Mouse (Mus musculus) brown adipose tissue, adult 24 weeks (tissue): ENCODE results near the gene Bloc1s4. TPM values are rescaled to one million over a fixed set of nuclear protein-coding genes. Genes with fewer than 3 reads are reported as not detected.
"Not testable (repeated sequence)": the region's sequence is repeated elsewhere in the genome, so short reads cannot be mapped to it uniquely, and the experiment has no call there.

Experiments
- H3K27ac ChIP-seq: fragments of 200-500 bp; replicated peaks from 2 replicates; pipeline ENCODE4 v1.5.1; 2012; ENCODE audit warnings: low read depth, mild to moderate bottlenecking, low read length
- H3K4me1 ChIP-seq: fragments of 200-500 bp; 2 replicates; pipeline ENCODE4 v1.6.1; 2012; ENCODE audit warnings: low read length, mixed read lengths; ENCODE audit not compliant: control insufficient read depth, insufficient read depth, insufficient read length
- H3K4me3 ChIP-seq: fragments of 200-500 bp; 2 replicates; pipeline ENCODE4 v1.5.1; 2012; ENCODE audit warnings: low read depth, mild to moderate bottlenecking, low read length, moderate library complexity; ENCODE audit not compliant: insufficient read depth
- polyA plus RNA-seq: library from polyadenylated mRNA; stranded (reverse); fragments of >200 nt; gene quantifications from 2 replicates; pipeline ENCODE4 v1.2.4, GENCODE M21; 2012; ENCODE audit not compliant: missing spikeins, insufficient read depth, insufficient read length

Bloc1s4 gene
- 12.0 and 17.0 TPM in 2 replicates for polyA plus RNA-seq

DNA sequence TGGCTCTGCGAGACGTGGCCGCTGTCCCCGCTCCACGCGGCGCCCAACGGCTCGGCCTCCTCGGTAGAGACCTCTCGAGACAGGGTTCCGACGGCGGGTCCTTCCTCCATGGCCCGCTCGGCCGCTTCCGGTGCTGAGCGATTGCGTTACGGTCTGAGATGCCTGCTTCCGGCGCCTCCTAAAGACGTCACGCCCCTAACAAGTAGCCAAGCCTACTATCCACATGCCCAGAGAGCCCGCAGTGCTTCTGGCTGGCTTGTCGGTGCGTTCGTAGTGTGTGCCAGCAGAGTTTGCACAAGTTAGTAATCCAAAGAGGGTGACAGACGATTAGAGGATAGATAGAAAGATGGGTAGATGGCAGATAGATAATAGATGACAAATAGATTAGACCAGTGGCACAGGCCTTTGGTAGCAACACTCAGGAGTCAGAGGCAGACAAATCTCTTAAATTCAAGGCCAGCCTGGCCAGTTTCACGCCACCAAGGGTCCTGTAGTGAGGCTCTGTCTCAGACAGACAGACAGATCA is at the start of gene Bloc1s4:
Gene Bloc1s4 (minus strand): TSS at position 115 of the 526 bp plus-strand sequence.
- H3K4me3 ChIP-seq, result peak within 1 kb of the TSS; percentile 100
- H3K27ac ChIP-seq, result peak within 1 kb of the TSS; percentile 69
- no peaks in the 10 kb centered on the region for H3K4me1 ChIP-seq

DNA sequence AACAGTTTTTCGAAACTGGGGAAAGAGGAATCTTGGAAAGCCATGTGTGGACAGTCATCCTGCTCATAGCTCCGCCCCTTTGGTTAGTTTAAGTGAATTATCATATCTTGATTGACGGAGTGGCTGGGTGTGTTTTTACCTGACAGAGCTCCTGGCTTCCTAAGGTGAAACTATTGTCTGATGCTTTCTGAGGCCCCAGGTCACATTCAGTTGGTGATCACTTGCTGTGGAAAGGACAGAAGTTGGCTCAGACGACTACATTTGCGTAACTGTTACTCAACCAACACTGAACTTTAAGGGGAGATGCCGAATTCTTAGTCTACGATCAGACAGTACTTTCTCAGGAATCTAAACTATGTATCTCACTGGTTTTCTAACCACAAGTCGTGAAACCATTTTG is 48.8 kb upstream of the Bloc1s4 start:
- H3K27ac ChIP-seq, result peak overlapping the region; percentile 15
- 0 out of 2 replicates have a peak, but pooled peaks cover 5% of the 10 kb centered on the region for H3K4me1 ChIP-seq
- peak overlapping the region; percentile 48; the same call in 1 of the 2 replicates for H3K4me3 ChIP-seq

DNA sequence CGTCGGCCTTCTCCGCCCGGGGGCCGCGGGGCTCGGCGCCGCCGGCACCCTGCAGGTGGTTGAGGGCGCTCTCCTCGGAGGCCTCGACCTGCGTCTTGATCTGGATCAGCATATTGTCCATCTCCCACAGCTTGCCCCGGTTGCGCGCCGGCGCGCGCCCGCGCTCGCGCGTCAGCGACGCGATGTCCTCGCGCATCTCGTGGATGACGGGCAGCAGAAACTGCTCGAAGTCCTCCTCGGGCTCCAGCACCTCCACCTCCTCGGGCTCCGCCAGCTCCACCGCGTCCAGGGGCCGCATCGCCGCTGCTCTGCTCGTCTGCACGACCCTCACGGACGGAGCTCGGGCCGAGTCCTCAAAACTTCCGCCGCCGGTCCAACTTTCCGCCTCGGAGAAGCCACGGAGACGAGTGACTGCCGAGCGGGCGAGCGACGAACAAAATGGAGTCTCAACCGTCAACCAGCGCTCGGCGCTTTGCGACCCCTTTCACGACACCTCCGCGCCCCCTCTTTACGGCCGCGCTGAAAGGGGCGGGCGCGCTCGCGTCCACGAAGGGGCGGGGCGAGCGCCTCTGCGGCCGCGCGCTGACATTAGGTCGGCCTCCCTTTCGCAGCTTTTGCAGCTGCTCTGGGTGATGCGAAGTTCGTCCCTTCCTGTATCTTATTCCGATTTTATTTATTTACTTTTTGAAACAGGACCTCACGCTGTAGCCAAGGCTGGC is 48.0 kb upstream of the Bloc1s4 start, which contains the start of gene Mrfap1:
Gene Mrfap1 (minus strand): TSS at position 477 of the 719 bp plus-strand sequence.
- peak within 1 kb of the TSS; percentile 81 for H3K27ac ChIP-seq
- not testable (repeated sequence) for H3K4me1 ChIP-seq
- H3K4me3 ChIP-seq, result peak within 1 kb of the TSS; percentile 81

DNA sequence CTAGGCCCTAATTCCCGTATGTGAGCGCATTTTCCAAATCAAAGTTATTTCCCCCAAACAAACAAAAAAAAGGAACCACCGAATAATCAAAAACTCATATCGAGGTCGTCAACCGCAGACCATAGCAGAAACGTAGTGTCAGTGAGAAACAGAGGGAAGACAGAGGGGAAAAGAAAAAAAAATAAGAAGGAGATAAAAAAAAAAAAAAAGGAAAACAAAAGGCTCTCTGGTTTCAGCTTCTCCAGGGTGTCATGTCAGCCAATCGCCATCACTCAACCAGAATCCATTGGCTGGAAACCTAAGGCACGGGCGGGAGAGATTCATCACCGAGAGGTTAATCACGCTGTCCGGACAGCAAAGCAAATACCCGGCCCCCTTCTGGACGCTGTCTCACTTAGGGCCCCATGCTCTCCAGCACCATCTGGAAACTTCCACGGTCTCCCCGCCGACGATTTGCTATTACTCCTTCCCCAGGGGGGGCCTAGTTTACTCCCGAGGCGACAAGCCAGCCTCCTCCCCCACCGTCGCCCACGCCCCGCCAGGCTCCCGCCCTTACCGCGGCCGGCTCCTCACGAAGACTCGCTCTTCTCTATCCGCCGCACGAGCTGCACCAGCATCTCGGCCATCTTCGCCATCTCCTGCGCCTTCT is 47.3 kb upstream of the Bloc1s4 start:
- peak overlapping the region; percentile 81 for H3K4me3 ChIP-seq
- H3K27ac ChIP-seq, result peak overlapping the region; percentile 81
- not testable (repeated sequence) for H3K4me1 ChIP-seq

DNA sequence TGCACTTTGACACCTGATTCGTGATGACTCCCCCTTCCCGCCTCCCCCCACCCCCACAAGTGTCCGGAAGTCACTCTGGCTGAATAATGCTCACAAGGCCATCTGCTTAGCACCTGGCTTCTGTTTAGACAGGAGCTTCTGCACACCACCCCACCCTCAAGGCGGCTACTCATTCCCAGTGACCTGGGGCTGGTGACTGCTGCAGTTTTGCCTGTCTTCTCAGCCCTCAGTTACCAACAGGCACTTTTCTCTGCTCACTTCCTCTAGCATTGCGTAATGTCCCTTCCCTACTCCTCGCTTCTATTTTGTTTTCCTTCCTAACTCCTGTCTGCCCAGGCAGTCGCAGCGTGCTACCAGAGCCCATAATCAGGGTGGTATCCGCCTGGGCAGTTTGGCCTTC is 43.4 kb upstream of the Bloc1s4 start:
- H3K4me3 ChIP-seq, result no peak overlapping the region
- H3K27ac ChIP-seq, result no peak overlapping the region
- H3K4me1 ChIP-seq, result 0 out of 2 replicates have a peak, but pooled peaks cover 1% of the 10 kb centered on the region

DNA sequence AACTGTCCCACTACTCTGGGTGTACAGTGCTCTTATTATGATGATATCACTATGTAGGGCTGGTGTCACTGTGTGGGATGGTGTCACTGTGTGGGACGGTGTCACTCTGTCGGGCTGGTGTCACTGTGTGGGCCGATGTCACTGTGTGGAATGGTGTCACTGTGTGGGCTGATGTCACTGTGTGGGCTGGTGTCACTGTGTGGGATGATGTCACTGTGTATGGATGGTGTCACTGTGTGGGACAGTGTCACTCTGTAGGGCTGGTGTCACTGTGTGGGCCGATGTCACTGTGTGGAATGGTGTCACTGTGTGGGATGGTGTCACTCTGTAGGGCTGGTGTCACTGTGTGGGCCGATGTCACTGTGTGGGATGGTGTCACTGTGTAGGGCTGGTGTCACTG is 37.6 kb upstream of the Bloc1s4 start:
- no peaks in the 10 kb centered on the region for H3K4me1 ChIP-seq
- H3K27ac ChIP-seq, result no peak overlapping the region
- no peak overlapping the region for H3K4me3 ChIP-seq

DNA sequence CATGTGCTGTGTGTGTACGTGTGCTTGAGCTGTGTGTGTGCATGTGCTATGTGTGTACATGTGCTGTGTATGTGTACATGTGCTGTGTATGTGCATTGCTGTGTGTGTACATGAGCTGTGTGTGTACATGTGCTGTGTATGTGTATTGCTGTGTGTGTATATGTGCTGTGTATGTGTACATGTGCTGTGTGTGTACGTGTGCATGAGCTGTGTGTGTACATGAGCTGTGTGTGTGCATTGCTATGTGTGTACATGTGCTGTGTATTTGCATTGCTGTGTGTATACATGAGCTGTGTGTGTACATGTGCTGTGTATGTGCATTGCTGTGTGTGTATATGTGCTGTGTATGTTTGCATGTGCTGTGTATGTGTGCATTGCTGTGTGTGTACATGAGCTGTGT is 31.1 kb upstream of the Bloc1s4 start:
- no peak overlapping the region for H3K27ac ChIP-seq
- no peak overlapping the region for H3K4me3 ChIP-seq
- H3K4me1 ChIP-seq, result no peaks in the 10 kb centered on the region

DNA sequence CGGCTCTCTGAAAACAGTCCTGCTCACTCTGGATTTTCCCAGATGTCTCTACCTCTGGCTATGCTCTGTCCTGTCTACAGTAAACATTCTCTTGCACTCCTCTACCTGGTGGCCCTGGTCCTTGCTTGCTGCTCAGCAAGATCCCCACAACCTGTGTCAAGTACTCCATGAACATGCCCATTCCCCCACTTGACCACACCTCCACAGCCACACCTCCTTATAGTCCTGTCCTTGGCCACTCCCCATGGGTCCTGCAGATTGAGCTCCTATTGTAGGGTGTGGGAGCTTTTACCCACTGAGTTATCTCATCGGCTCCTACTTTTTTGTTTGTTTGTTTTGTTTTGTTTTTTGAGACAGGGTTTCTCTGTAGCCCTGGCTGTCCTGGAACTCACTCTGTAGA is 30.5 kb upstream of the Bloc1s4 start:
- Histone ChIP-seq H3K4me3 (no peak overlapping the region), H3K27ac (no peak overlapping the region), H3K4me1 (no peaks in the 10 kb centered on the region)

DNA sequence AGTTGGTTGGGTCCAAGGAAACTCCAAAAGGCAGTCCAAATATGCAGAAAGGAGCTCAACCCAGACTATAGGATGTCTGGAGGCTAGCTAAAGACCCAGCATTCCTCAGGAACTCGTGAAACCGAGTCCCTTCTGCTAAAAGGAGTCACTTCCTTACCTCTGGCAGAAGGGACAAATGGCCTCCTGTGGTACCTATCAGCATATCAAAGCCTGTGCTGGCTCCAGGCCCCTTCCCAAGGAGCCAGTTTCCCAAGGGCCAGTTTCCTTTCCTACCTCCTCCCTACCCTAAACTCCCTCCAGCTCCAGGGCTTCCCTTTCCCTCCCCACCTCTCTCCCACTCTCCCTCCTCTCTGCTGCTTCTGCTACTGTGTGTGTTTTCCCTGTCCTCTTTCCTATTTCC is 28.7 kb upstream of the Bloc1s4 start:
- Histone ChIP-seq H3K4me1 (no peaks in the 10 kb centered on the region), H3K27ac (no peak overlapping the region), H3K4me3 (no peak overlapping the region)

DNA sequence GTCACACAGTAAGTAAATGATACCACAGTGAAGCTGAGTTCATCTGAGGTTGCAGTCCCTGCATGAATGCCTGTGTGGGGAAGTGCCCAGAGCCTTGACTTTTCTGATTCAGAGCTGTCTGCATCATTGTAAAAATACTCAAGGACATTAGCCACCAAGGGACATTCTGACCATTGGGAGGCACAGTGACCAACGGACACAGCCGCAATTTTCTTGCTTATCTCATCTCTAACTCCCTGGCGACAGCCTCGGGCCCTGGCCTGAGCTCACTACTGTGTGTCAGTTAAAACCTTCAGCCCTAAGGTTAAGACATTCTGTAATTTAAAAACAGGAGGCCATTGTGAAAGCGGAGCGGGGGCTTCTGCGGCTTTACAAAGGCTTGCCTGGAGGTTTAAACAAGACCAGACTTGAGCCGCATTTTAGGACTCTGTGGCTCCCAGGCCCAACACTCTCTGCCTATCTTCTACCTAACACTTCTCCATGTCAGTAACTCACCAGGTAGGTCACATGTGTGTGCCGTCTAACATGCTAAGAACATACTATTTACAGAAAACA is 27.6 kb upstream of the Bloc1s4 start:
- Histone ChIP-seq H3K4me1 (no peaks in the 10 kb centered on the region), H3K4me3 (no peak overlapping the region), H3K27ac (no peak overlapping the region)

DNA sequence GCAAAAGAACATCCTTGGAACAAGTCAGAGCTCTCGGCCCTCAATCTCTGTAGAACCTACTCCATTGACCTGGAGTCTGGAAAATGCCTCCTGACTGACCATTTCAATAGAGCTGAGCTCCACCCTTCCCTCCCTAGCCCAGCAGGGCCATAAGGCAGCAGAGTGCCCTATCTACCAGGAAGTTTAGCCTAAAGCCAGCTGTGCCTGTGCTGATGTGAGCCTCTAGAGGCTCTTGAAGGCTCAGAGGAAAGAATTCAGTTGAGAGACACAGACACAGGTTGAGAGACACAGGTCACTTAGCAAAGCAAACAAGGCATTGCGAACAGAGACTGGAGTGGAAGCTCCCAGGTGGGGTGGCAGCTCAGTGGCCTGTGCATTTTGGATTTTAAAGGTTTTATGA is 26.9 kb upstream of the Bloc1s4 start:
- no peak overlapping the region for H3K27ac ChIP-seq
- H3K4me1 ChIP-seq, result no peaks in the 10 kb centered on the region
- no peak overlapping the region for H3K4me3 ChIP-seq

DNA sequence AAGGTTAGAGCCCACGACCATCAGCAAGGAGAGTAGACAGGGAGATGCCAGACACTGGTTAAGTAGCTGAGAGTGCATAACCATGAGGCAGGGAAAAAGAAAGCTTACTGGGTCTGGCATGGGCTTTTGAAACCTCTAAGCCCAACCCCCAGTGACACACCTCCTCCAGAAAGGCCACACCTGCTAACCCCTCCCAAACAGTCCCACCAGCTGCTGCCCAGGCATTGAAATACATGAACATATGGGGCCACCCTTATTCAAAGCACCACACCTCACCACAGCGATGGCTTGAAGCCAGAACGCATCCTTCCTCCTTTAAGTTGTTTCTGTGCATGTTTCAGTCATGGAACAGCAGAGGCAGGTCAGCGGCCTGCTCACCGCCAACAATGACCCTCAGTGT is 24.1 kb upstream of the Bloc1s4 start:
- H3K27ac ChIP-seq, result no peak overlapping the region
- no peaks in the 10 kb centered on the region for H3K4me1 ChIP-seq
- H3K4me3 ChIP-seq, result no peak overlapping the region

DNA sequence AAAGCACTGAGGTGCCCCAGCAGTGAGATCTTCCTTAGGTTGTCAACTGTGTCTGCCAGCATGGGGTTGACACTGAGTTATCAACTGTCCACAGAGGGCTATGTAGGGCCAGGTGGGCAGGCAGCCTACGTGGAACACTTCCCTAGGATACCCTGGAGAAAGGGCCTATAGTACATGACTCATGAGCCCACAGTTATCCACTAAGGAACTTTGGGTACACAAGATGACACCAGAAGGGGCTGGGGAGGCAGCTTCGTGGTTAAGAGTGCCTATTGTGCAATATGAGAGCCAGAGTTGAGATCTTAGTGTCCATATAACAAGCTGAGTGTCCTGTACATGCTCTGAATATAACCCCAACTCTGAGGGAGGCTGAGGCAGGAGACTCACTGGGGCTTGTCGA is 21.2 kb upstream of the Bloc1s4 start:
- H3K4me3 ChIP-seq, result no peak overlapping the region
- no peaks in the 10 kb centered on the region for H3K4me1 ChIP-seq
- H3K27ac ChIP-seq, result no peak overlapping the region

DNA sequence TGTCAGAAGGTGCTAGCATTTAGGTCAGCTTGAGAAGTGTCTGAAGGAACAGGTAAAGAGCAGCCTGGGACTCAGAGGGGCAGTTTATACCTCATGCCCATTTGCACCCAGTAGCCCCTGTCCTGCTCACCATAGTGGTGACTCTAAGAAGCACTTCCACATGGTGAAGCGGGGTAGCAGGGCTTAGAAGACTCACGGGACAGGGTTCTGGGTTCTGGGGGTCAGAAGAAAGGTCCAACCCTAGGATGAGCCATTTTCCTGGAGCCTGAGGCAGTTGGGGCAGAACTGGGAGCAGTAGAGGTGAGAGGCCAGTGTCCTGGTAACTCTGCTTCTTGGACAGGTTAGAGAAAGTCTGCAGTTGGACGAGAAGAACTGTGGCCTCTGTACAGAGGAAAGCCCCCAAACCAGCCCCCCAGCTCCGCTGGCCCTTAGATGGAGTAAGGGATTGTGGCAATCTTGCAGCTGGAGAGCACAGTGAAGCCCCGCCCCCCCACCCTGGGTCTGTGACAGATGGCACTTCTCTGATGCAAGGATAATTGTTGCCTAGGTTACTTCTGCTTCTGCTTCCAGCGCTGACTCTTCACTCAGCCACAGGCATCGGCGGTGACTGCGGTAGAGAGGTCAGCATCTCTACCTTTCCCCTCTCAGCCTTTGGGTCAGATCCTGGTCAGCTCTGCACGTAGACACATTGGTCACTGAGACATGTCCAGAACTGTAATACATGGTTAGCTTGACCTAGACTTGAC is 18.7 kb upstream of the Bloc1s4 start:
- no peaks in the 10 kb centered on the region for H3K4me1 ChIP-seq
- H3K27ac ChIP-seq, result no peak overlapping the region
- no peak overlapping the region for H3K4me3 ChIP-seq

DNA sequence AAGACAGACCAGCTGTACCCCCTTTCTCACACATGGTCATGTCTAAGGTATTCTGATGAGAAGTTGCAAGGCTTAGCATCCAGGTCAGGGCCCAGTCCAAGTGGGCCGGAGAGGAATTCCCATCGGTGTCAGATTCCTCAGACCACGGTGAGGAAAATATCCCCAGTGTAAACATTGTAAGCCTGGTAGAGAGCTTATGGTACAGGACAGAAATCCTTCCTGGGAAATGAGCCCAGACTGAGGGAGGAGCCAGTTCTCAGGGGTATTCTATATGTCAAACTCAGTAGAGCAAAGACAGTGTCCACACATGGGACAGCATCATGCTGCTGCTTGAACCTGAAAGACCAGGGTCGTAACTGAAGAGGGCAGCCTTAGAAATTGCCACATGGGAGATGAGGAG is 11.4 kb upstream of the Bloc1s4 start:
- no peaks in the 10 kb centered on the region for H3K4me1 ChIP-seq
- no peak overlapping the region for H3K4me3 ChIP-seq
- H3K27ac ChIP-seq, result no peak overlapping the region
